Mouse (Mus musculus) spleen, adult 2 months (tissue): ENCODE measurements around the gene Ice1.

Source experiments
- CTCF ChIP-seq: fragments of 200-500 bp; IDR thresholded peaks from 2 replicates; pipeline ENCODE4 v1.5.1; 2011; ENCODE audit warnings: mild to moderate bottlenecking, inconsistent platforms; ENCODE audit not compliant: insufficient read depth, insufficient read length, insufficient replicate concordance; ENCODE audit errors: extremely low read depth
- POLR2A ChIP-seq: fragments of 200-500 bp; IDR thresholded peaks from 2 replicates; pipeline ENCODE4 v1.6.1; 2011; ENCODE audit warnings: low read depth, low read length, inconsistent platforms

DNA sequence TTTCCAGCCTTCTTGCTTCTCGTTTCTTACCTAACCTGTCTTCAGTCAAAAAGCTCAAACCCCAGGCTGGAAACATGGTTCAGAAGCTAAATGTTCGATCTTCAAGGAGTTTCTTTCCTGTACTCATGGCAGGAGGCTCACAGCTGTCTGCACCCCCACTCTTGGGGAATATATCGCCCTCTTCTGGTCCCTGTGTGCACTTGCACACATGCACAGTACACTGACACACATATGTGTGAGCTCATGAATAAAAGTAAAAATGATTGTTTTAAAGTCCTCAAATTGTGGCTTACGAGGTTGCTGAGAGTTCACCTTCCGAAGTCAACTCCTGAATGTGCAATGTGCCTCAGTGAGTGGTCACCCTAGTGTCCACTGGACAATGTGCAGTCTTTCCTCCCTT, 127.2 kb downstream of the Ice1 start:
- TF ChIP-seq CTCF = no peak
- TF ChIP-seq POLR2A = no peak
